Mouse (Mus musculus) hindbrain, embryonic 16.5 days (tissue): ENCODE measurements around the gene Mttp. TPM values are rescaled to one million over a fixed set of nuclear protein-coding genes. Genes with fewer than 3 reads are reported as not detected.

Source experiments
- ATAC-seq: fragments of 200-750 bp; cut with Nextera tagmentation; 2 replicates; pipeline ENCODE4 v1.8.0; 2017; ENCODE audit warnings: moderate TSS enrichment, moderate library complexity
- H3K27ac ChIP-seq: fragments of 300-500 bp; sonication (generic); 2 replicates; pipeline ENCODE4 v1.5.1; 2014; ENCODE audit warnings: low read depth, mild to moderate bottlenecking, control low read depth, low read length, moderate library complexity
- H3K27me3 ChIP-seq: fragments of 300-500 bp; sonication (generic); replicated peaks from 2 replicates; pipeline ENCODE4 v1.6.1; 2014; ENCODE audit warnings: low read length; ENCODE audit not compliant: control insufficient read depth, insufficient read depth
- H3K36me3 ChIP-seq: fragments of 300-500 bp; sonication (generic); 2 replicates; pipeline ENCODE4 v1.6.1; 2014; ENCODE audit warnings: mild to moderate bottlenecking, low read length, moderate library complexity, mixed read lengths; ENCODE audit not compliant: control insufficient read depth, insufficient read depth
- H3K4me1 ChIP-seq: fragments of 300-500 bp; sonication (generic); 2 replicates; pipeline ENCODE4 v1.6.1; 2014; ENCODE audit warnings: low read depth, low read length; ENCODE audit not compliant: control insufficient read depth, insufficient read depth
- H3K4me2 ChIP-seq: fragments of 300-500 bp; sonication (generic); 2 replicates; pipeline ENCODE4 v1.6.1; 2014; ENCODE audit warnings: mild to moderate bottlenecking, low read length, control low read depth, moderate library complexity
- H3K4me3 ChIP-seq: fragments of 300-500 bp; sonication (generic); 2 replicates; pipeline ENCODE4 v1.5.1; 2014; ENCODE audit warnings: mild to moderate bottlenecking, low read length, control low read depth, moderate library complexity
- H3K9ac ChIP-seq: fragments of 300-500 bp; sonication (generic); 2 replicates; pipeline ENCODE4 v1.6.1; 2014; ENCODE audit warnings: low read depth, mild to moderate bottlenecking, control low read depth, low read length, moderate library complexity
- H3K9me3 ChIP-seq: fragments of 300-500 bp; sonication (generic); 2 replicates; pipeline ENCODE4 v1.6.1; 2014; ENCODE audit warnings: mild to moderate bottlenecking, low read length, moderate library complexity; ENCODE audit not compliant: control insufficient read depth
- WGBS: fragments of 180-500 bp; shearing (Covaris S2); extraction: QIAGEN DNeasy Blood & Tissue Kit; methylation state at CpG from one replicate; pipeline ENCODE4 v1.1.7; 2014; 5-methylcytosine and 5-hydroxymethylcytosine counted together
- polyA plus RNA-seq: library from polyadenylated mRNA; unstranded; fragments of >200 nt; fragmentation: Nextera tagmentation; extraction: Ambion mirVana; gene quantifications from 2 replicates; pipeline ENCODE4 v1.2.1, GENCODE M21; 2015

The Mttp gene
- polyA plus RNA-seq = 8.4 and 8.5 TPM in 2 replicates

- no peaks in the 10 kb centered on the region for H3K27me3 ChIP-seq
- peak within 1 kb of the TSS; percentile 85 for H3K4me2 ChIP-seq
- no peaks in the 10 kb centered on the region for H3K9me3 ChIP-seq
- peak within 1 kb of the TSS; percentile 77 for H3K4me3 ChIP-seq
- peaks cover 3% of the 10 kb centered on the region for H3K4me1 ChIP-seq
- ATAC-seq = no peak
- peak within 1 kb of the TSS; percentile 99 for H3K27ac ChIP-seq
- 1% methylated on average over 8 of the region's 8 CpGs for WGBS
- 0 out of 2 replicates have a peak, but pooled peaks cover 3% of the 10 kb centered on the region for H3K36me3 ChIP-seq
- peak within 1 kb of the TSS; percentile 71 for H3K9ac ChIP-seq
These were observed at the start of gene Mttp for GRCm38 (mm10) chr3:138144642-138145171. Mttp (minus strand) TSS chr3:138144968.

GRCm38 (mm10) chr3:138193683-138194302 is 49.0 kb upstream of the Mttp start, which contains the start of gene 4930579F01Rik:
4930579F01Rik (minus strand) TSS chr3:138193825.
- Histone ChIP-seq H3K36me3 (no peaks in the 10 kb centered on the region), H3K27me3 (no peaks in the 10 kb centered on the region), H3K4me3 (no peak within 1 kb of the TSS), H3K9ac (no peak within 1 kb of the TSS), H3K27ac (no peak within 1 kb of the TSS), H3K4me2 (no peak within 1 kb of the TSS), H3K4me1 (no peaks in the 10 kb centered on the region), H3K9me3 (no peaks in the 10 kb centered on the region)
- no peak for ATAC-seq
- WGBS = 83% methylated on average over 15 of the region's 15 CpGs

GRCm38 (mm10) chr3:138192260-138192659 is 47.5 kb upstream of the Mttp start:
- Histone ChIP-seq H3K4me3 (no peak overlapping the region), H3K27ac (no peak overlapping the region), H3K4me2 (no peak overlapping the region), H3K4me1 (no peaks in the 10 kb centered on the region), H3K27me3 (no peaks in the 10 kb centered on the region), H3K9me3 (no peaks in the 10 kb centered on the region), H3K36me3 (no peaks in the 10 kb centered on the region), H3K9ac (no peak overlapping the region)
- no peak for ATAC-seq
- 85% methylated on average over 7 of the region's 7 CpGs for WGBS

GRCm38 (mm10) chr3:138185995-138186930 is 41.5 kb upstream of the Mttp start:
- Histone ChIP-seq H3K9me3 (no peaks in the 10 kb centered on the region), H3K4me1 (no peaks in the 10 kb centered on the region), H3K9ac (no peak overlapping the region), H3K36me3 (no peaks in the 10 kb centered on the region), H3K4me3 (0 out of 2 replicates have a peak overlapping the region, but pooled peaks have one; percentile 11), H3K27me3 (no peaks in the 10 kb centered on the region), H3K4me2 (peak overlapping the region; percentile 30), H3K27ac (no peak overlapping the region)
- peak; percentile 75 for ATAC-seq
- 66% methylated on average over 26 of the region's 26 CpGs for WGBS

- Histone ChIP-seq H3K4me3 (no peak overlapping the region), H3K36me3 (no peaks in the 10 kb centered on the region), H3K9ac (no peak overlapping the region), H3K27me3 (no peaks in the 10 kb centered on the region), H3K4me2 (no peak overlapping the region), H3K4me1 (no peaks in the 10 kb centered on the region), H3K27ac (no peak overlapping the region), H3K9me3 (no peaks in the 10 kb centered on the region)
- ATAC-seq = no peak
- 60% methylated on average over 4 of the region's 4 CpGs for WGBS
These were observed 40.5 kb upstream of the Mttp start for GRCm38 (mm10) chr3:138185290-138185689.

- no peak for ATAC-seq
- WGBS = 87% methylated on average over 7 of the region's 7 CpGs
- H3K27me3 ChIP-seq = no peaks in the 10 kb centered on the region
- no peaks in the 10 kb centered on the region for H3K9me3 ChIP-seq
- no peak overlapping the region for H3K9ac ChIP-seq
- no peaks in the 10 kb centered on the region for H3K36me3 ChIP-seq
- H3K4me1 ChIP-seq = no peaks in the 10 kb centered on the region
- no peak overlapping the region for H3K4me2 ChIP-seq
- no peak overlapping the region for H3K27ac ChIP-seq
- H3K4me3 ChIP-seq = no peak overlapping the region
These were observed 38.6 kb upstream of the Mttp start for GRCm38 (mm10) chr3:138183371-138183770.

GRCm38 (mm10) chr3:138182019-138182418 is 37.3 kb upstream of the Mttp start:
- H3K9me3 ChIP-seq = peaks cover 4% of the 10 kb centered on the region; the same call in 1 of the 2 replicates
- H3K4me1 ChIP-seq = no peaks in the 10 kb centered on the region
- H3K27ac ChIP-seq = no peak overlapping the region
- H3K36me3 ChIP-seq = no peaks in the 10 kb centered on the region
- no peak for ATAC-seq
- no peak overlapping the region for H3K4me3 ChIP-seq
- H3K4me2 ChIP-seq = no peak overlapping the region
- no peaks in the 10 kb centered on the region for H3K27me3 ChIP-seq
- WGBS = 87% methylated on average over 2 of the region's 2 CpGs
- H3K9ac ChIP-seq = no peak overlapping the region

- ATAC-seq = no peak
- Histone ChIP-seq H3K27me3 (no peaks in the 10 kb centered on the region), H3K27ac (no peak overlapping the region), H3K4me2 (no peak overlapping the region), H3K36me3 (no peaks in the 10 kb centered on the region), H3K9ac (no peak overlapping the region), H3K4me3 (no peak overlapping the region), H3K9me3 (peaks cover 4% of the 10 kb centered on the region; the same call in 1 of the 2 replicates), H3K4me1 (no peaks in the 10 kb centered on the region)
- 88% methylated on average over 6 of the region's 6 CpGs for WGBS
These were observed 30.8 kb upstream of the Mttp start for GRCm38 (mm10) chr3:138175551-138175950.

GRCm38 (mm10) chr3:138173291-138173690 is 28.5 kb upstream of the Mttp start:
- no peak for ATAC-seq
- Histone ChIP-seq H3K9me3 (peaks cover 4% of the 10 kb centered on the region; the same call in 1 of the 2 replicates), H3K27me3 (no peaks in the 10 kb centered on the region), H3K9ac (no peak overlapping the region), H3K4me3 (no peak overlapping the region), H3K4me2 (no peak overlapping the region), H3K36me3 (no peaks in the 10 kb centered on the region), H3K4me1 (no peaks in the 10 kb centered on the region), H3K27ac (no peak overlapping the region)
- 79% methylated on average over 10 of the region's 10 CpGs for WGBS
